In the genomic region with DNA sequence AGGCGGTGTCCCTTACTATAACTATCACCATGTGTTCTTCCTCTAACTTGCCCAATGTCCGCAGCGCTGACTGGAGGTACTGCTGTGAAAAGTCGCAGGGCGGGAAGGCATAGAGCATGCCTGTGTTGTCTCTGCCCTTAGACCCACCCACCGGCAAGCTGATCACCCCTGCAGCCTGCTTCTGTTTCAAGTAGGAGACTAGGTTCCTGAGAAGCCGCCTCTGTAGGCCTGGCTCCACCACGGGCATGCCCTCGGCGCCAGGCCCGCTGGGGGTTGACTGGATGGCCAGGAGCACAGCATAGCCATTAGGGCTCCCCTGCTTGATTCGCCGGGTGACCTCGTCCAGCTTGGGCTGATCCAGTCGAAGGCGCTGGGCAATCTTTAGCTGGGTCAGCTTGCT, we compare ENCODE assay signal across 8 mouse cellular contexts. TPM values are rescaled to one million over a fixed set of nuclear protein-coding genes. Genes with fewer than 3 reads are reported as not detected.
DNase-seq lines count a peak whose midpoint lies in the region; ATAC-seq and TF ChIP-seq lines count a peak whose summit lies in the region.

No protein-coding gene starts in this region.

- peaks cover 37% of the 10 kb centered on the region for H3K4me1 ChIP-seq in kidney, embryonic 16.5 days (ENCODE audit: insufficient read depth, low read length)
- H3K4me1 ChIP-seq in kidney, adult 2 months (ENCODE audit: control insufficient read depth, insufficient read depth, low read length): 0 out of 2 replicates have a peak, but pooled peaks cover 5% of the 10 kb centered on the region
- peaks cover 2 to 43% of the 10 kb centered on the region in 2 experiments; a peak in 3 of 4 replicates for H3K4me1 ChIP-seq in MEL (ENCODE audit: control insufficient read depth in 1 of 2, insufficient read depth in 2 of 2, low read length in 2 of 2)
- peaks cover 73% of the 10 kb centered on the region for H3K4me1 ChIP-seq in forebrain, embryonic 10.5 days
- H3K4me1 ChIP-seq in limb, embryonic 15.5 days: peaks cover 63% of the 10 kb centered on the region
- H3K4me1 ChIP-seq in stomach, embryonic 15.5 days: peaks cover 42% of the 10 kb centered on the region

- no peaks in the 10 kb centered on the region for H3K27me3 ChIP-seq in kidney, embryonic 16.5 days (ENCODE audit: insufficient read depth, low read length)
- H3K27me3 ChIP-seq in kidney, adult 2 months (replicated peaks; ENCODE audit: control insufficient read depth, insufficient read depth, low read length): no peaks in the 10 kb centered on the region
- H3K27me3 ChIP-seq in MEL (ENCODE audit: control insufficient read depth in 1 of 2, insufficient read depth in 2 of 2, low read length in 2 of 2): no peaks in the 10 kb centered on the region
- no peaks in the 10 kb centered on the region for H3K27me3 ChIP-seq in forebrain, embryonic 10.5 days (ENCODE audit: poor library complexity, severe bottlenecking)
- H3K27me3 ChIP-seq in limb, embryonic 15.5 days: no peaks in the 10 kb centered on the region
- no peaks in the 10 kb centered on the region for H3K27me3 ChIP-seq in stomach, embryonic 15.5 days (replicated peaks)

- H3K9me3 ChIP-seq in kidney, embryonic 16.5 days (ENCODE audit: low read length): no peaks in the 10 kb centered on the region
- no peaks in the 10 kb centered on the region for H3K9me3 ChIP-seq in MEL (replicated peaks; ENCODE audit: insufficient read depth, low read length)
- no peaks in the 10 kb centered on the region for H3K9me3 ChIP-seq in forebrain, embryonic 10.5 days
- no peaks in the 10 kb centered on the region for H3K9me3 ChIP-seq in limb, embryonic 15.5 days
- no peaks in the 10 kb centered on the region for H3K9me3 ChIP-seq in stomach, embryonic 15.5 days

- no peak for TF ChIP-seq POLR2A in kidney, adult 2 months (IDR thresholded peaks at IDR 0.05; ENCODE audit: low read depth, low read length)
- TF ChIP-seq POLR2A in MEL (IDR thresholded peaks at IDR 0.05; ENCODE audit: control insufficient read depth in 1 of 2, insufficient read depth in 1 of 2, low read depth in 1 of 2, low read length in 2 of 2, poor library complexity in 1 of 2): no peak

- peak overlapping the region; percentile 98 for H3K9ac ChIP-seq in kidney, embryonic 16.5 days (replicated peaks; ENCODE audit: low read length)
- H3K9ac ChIP-seq in MEL (ENCODE audit: control insufficient read depth, low read depth, low read length, poor library complexity, severe bottlenecking): no peak overlapping the region
- H3K9ac ChIP-seq in limb, embryonic 15.5 days: peak overlapping the region; percentile 10; the same call in 1 of the 2 replicates
- peak overlapping the region; percentile 87; the same call in 1 of the 2 replicates for H3K9ac ChIP-seq in stomach, embryonic 15.5 days

- no peak for ATAC-seq in kidney, embryonic 16.5 days (ENCODE audit: low FRiP score, low TSS enrichment)
- ATAC-seq in limb, embryonic 15.5 days (ENCODE audit: insufficient number of reproducible peaks, low FRiP score, low TSS enrichment, low read depth): no peak
- no peak for ATAC-seq in stomach, embryonic 15.5 days (ENCODE audit: insufficient read depth, low FRiP score, low read depth)

- no peak for TF ChIP-seq RAD21 in MEL (IDR thresholded peaks at IDR 0.05; ENCODE audit: low read depth, low read length)

- no peak for DNase-seq in kidney, adult 2 months
- DNase-seq in MEL (ENCODE audit: low read depth, low spot score): peak; percentile 21
- DNase-seq in forebrain, embryonic 10.5 days (ENCODE audit: extremely low spot score, low spot score): peak; percentile 37
- DNase-seq in gastrocnemius, postnatal 4 days (ENCODE audit: low spot score in 2 of 2): no peak
- no peak for DNase-seq in lung, postnatal 25 days (ENCODE audit: low spot score)

- H3K4me2 ChIP-seq in kidney, embryonic 16.5 days (replicated peaks; ENCODE audit: low read depth, low read length): peak overlapping the region; percentile 99
- H3K4me2 ChIP-seq in limb, embryonic 15.5 days: peak overlapping the region; percentile 87
- H3K4me2 ChIP-seq in stomach, embryonic 15.5 days: peak overlapping the region; percentile 97

- WGBS in kidney, embryonic 16.5 days: 31% methylated on average over 16 of the region's 16 CpGs
- 66% methylated on average over 16 of the region's 16 CpGs for WGBS in kidney, adult 2 months
- 58% methylated on average over 16 of the region's 16 CpGs for WGBS in forebrain, embryonic 10.5 days
- WGBS in limb, embryonic 15.5 days: 20% methylated on average over 16 of the region's 16 CpGs
- WGBS in stomach, embryonic 15.5 days: 28% methylated on average over 16 of the region's 16 CpGs

- peak overlapping the region; percentile 95 for H3K4me3 ChIP-seq in kidney, embryonic 16.5 days (ENCODE audit: low read length)
- H3K4me3 ChIP-seq in kidney, adult 2 months (ENCODE audit: insufficient read depth, low read depth, low read length): no peak overlapping the region
- H3K4me3 ChIP-seq in MEL (ENCODE audit: control insufficient read depth in 1 of 2, insufficient read depth in 1 of 2, low read depth in 2 of 2, low read length in 2 of 2): peak overlapping the region in 1 of 2 experiments; percentile 88; a peak in 2 of 4 replicates
- H3K4me3 ChIP-seq in forebrain, embryonic 10.5 days: peak overlapping the region; percentile 95
- peak overlapping the region; percentile 89 for H3K4me3 ChIP-seq in limb, embryonic 15.5 days
- peak overlapping the region; percentile 84 for H3K4me3 ChIP-seq in stomach, embryonic 15.5 days (replicated peaks)

- H3K36me3 ChIP-seq in kidney, embryonic 16.5 days (ENCODE audit: insufficient read depth, low read length): peaks cover 37% of the 10 kb centered on the region
- H3K36me3 ChIP-seq in kidney, adult 2 months (ENCODE audit: control insufficient read depth, insufficient read depth, low read length): no peaks in the 10 kb centered on the region
- H3K36me3 ChIP-seq in MEL (ENCODE audit: control insufficient read depth in 1 of 2, insufficient read depth in 2 of 2, low read length in 2 of 2): peaks cover 5 to 45% of the 10 kb centered on the region in 2 experiments; a peak in 3 of 4 replicates
- peaks cover 88% of the 10 kb centered on the region for H3K36me3 ChIP-seq in forebrain, embryonic 10.5 days (replicated peaks)
- H3K36me3 ChIP-seq in limb, embryonic 15.5 days: peaks cover 53% of the 10 kb centered on the region
- peaks cover 32% of the 10 kb centered on the region for H3K36me3 ChIP-seq in stomach, embryonic 15.5 days

- TF ChIP-seq CTCF in kidney, adult 2 months (conservative IDR thresholded peaks at IDR 0.05; ENCODE audit: insufficient read depth, insufficient read length, low read depth, low read length): no peak
- no peak for TF ChIP-seq CTCF in MEL (IDR thresholded peaks at IDR 0.05 in 2 of 3, conservative IDR thresholded peaks at IDR 0.05 in 1 of 3; ENCODE audit: control insufficient read depth in 1 of 3, insufficient read depth in 1 of 3, low read depth in 2 of 3, low read length in 3 of 3, poor library complexity in 1 of 3, severe bottlenecking in 1 of 3)

- no peak for TF ChIP-seq EP300 in MEL (IDR thresholded peaks at IDR 0.05; ENCODE audit: low read depth in 1 of 2, low read length in 2 of 2)

- no peak overlapping the region for H3K27ac ChIP-seq in kidney, embryonic 16.5 days (ENCODE audit: low read length)
- H3K27ac ChIP-seq in kidney, adult 2 months (ENCODE audit: insufficient read depth, low read depth, low read length): no peak overlapping the region
- no peak overlapping the region for H3K27ac ChIP-seq in MEL (ENCODE audit: control insufficient read depth, low read depth, low read length)
- peak overlapping the region; percentile 36; the same call in 1 of the 2 replicates for H3K27ac ChIP-seq in forebrain, embryonic 10.5 days
- H3K27ac ChIP-seq in limb, embryonic 15.5 days: no peak overlapping the region
- H3K27ac ChIP-seq in stomach, embryonic 15.5 days: no peak overlapping the region

- peaks cover 37% of the 10 kb centered on the region for H3K79me2 ChIP-seq in MEL (ENCODE audit: control insufficient read depth, insufficient read depth, low read length, poor library complexity)

TF ChIP-seq in MEL, 35 proteins besides CTCF, POLR2A, EP300 and RAD21:
- TF ChIP-seq ZNF384 (IDR thresholded peaks at IDR 0.05; ENCODE audit: low read depth, low read length): no peak
- TF ChIP-seq SIN3A (IDR thresholded peaks at IDR 0.05; ENCODE audit: low read length): 0 out of 2 replicates have a peak, but pooled peaks have one; percentile 7
- no peak for TF ChIP-seq E2F4 (IDR thresholded peaks at IDR 0.05; ENCODE audit: borderline replicate concordance, low read depth, low read length)
- TF ChIP-seq GATA1 (IDR thresholded peaks at IDR 0.05; ENCODE audit: low read depth, low read length): no peak
- TF ChIP-seq TCF12 (IDR thresholded peaks at IDR 0.05; ENCODE audit: low read depth, low read length): no peak
- no peak for TF ChIP-seq MYC (IDR thresholded peaks at IDR 0.05; ENCODE audit: low read depth, low read length)
- TF ChIP-seq CHD2 (IDR thresholded peaks at IDR 0.05; ENCODE audit: low read length): no peak
TF ChIP-seq in MEL: peak in this region for 1.

RNA-seq across cellular contexts. Expression of gene Rbm15b, which starts 2.9 kb away (rescaled TPM):
- 6.4 and 7.8 TPM in 2 replicates for polyA plus RNA-seq in kidney, embryonic 16.5 days (2015; fragmentation: Nextera tagmentation; extraction: Ambion mirVana)
- polyA plus RNA-seq in kidney, adult 2 months (2012; rRNA removed): 6.6 and 6.8 TPM in 2 replicates
- 23.3 and 29.7 TPM in 2 replicates for total RNA-seq in MEL (2012; rRNA removed)
- 10 to 100 TPM in 1 of 2 experiments, not detected in 1; 42.2 TPM for polyA plus RNA-seq in MEL (2012; ENCODE audit: insufficient read depth in 1 of 2, insufficient read length in 2 of 2, low read depth in 1 of 2, low replicate concordance in 2 of 2, missing spikeins in 1 of 2)
- polyA plus RNA-seq in forebrain, embryonic 10.5 days (2016; fragmentation: Nextera tagmentation; extraction: Ambion mirVana): 12.3 and 12.9 TPM in 2 replicates
- 6.9 and 9.1 TPM in 2 replicates for polyA plus RNA-seq in limb, embryonic 15.5 days (2015; fragmentation: Nextera tagmentation; extraction: Ambion mirVana)
- 8.1 and 9.4 TPM in 2 replicates for polyA plus RNA-seq in stomach, embryonic 15.5 days (2015; fragmentation: Nextera tagmentation; extraction: Ambion mirVana)
- total RNA-seq in gastrocnemius, postnatal 4 days (2021): 10 to 100 TPM; 22.3 to 29.3 TPM

RNA-seq across cellular contexts. Expression of gene Manf, which starts 7.5 kb away (rescaled TPM):
- polyA plus RNA-seq in kidney, embryonic 16.5 days (2015; fragmentation: Nextera tagmentation; extraction: Ambion mirVana): 290 and 327 TPM in 2 replicates
- polyA plus RNA-seq in kidney, adult 2 months (2012; rRNA removed): 12.6 and 25.5 TPM in 2 replicates
- total RNA-seq in MEL (2012; rRNA removed): 209 and 316 TPM in 2 replicates
- 100 to 1,000 TPM in 1 of 2 experiments, not detected in 1; 289 TPM for polyA plus RNA-seq in MEL (2012; ENCODE audit: insufficient read depth in 1 of 2, insufficient read length in 2 of 2, low read depth in 1 of 2, low replicate concordance in 2 of 2, missing spikeins in 1 of 2)
- 249 and 277 TPM in 2 replicates for polyA plus RNA-seq in forebrain, embryonic 10.5 days (2016; fragmentation: Nextera tagmentation; extraction: Ambion mirVana)
- polyA plus RNA-seq in limb, embryonic 15.5 days (2015; fragmentation: Nextera tagmentation; extraction: Ambion mirVana): 311 and 319 TPM in 2 replicates
- 349 and 373 TPM in 2 replicates for polyA plus RNA-seq in stomach, embryonic 15.5 days (2015; fragmentation: Nextera tagmentation; extraction: Ambion mirVana)
- total RNA-seq in gastrocnemius, postnatal 4 days (2021): 100 to 1,000 TPM; 101 to 109 TPM

Comparison
In these comparisons a context has a peak if more than half of its experiments do, and no peak if none do; other contexts are left out.
1. DNase-seq: peak in MEL (single experiment) and forebrain, embryonic 10.5 days (single experiment); none in kidney, adult 2 months (single experiment), gastrocnemius, postnatal 4 days (0 of 2) and lung, postnatal 25 days (single experiment).
2. Peak in every context shown above with its lines, with median percentiles within 50 percentile points of each other: H3K4me2 ChIP-seq.